Mouse (Mus musculus) thymus, adult 2 months (tissue): ENCODE measurements around the gene Fam71b.

Experiments used
- CTCF ChIP-seq: fragments of 200-500 bp; IDR thresholded peaks from 2 replicates; pipeline ENCODE4 v1.5.1; 2012; ENCODE audit warnings: mild to moderate bottlenecking, control low read depth, low read length, moderate library complexity, borderline replicate concordance; ENCODE audit not compliant: control insufficient read depth, poor library complexity, insufficient read depth; ENCODE audit errors: extremely low read depth
- POLR2A ChIP-seq: fragments of 200-500 bp; IDR thresholded peaks from 2 replicates; pipeline ENCODE4 v1.6.1; 2012; ENCODE audit warnings: mild to moderate bottlenecking, low read length, control low read depth, moderate library complexity; ENCODE audit not compliant: control insufficient read depth, poor library complexity, insufficient read depth; ENCODE audit errors: extremely low read depth

DNA sequence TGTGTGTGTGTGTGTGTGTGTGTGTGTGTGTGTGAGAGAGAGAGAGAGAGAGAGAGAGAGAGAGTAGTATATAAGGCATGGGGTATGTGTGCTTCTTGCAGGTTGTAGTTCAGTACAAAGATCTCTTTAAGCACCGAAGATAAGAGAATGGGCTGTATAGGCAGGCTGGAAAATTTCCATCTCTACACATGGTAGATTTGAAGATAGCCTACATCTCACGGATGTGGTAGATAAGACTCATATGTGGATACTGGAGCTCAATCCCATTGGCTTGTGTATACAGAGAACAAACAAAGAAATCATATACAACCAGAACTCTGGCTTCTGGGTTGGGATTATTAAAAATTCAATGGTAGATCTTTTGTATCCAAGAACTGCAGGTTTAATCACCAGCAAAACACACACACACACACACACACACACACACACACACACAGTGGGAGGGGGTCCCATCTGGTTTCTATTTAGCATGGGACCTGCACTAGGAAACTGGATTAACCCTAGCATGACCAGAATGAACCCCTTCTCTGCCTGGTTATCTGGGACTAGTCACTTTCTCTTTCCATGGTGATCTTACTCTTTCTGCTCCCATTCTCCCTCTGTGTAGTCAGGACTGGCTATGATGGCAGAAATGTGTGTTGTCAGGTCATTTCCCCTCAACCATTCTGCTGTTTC is 35.2 kb upstream of the Fam71b start:
- no peak for TF ChIP-seq CTCF
- no peak for TF ChIP-seq POLR2A
